Mouse (Mus musculus) left cerebral cortex, postnatal 10 days (tissue): ENCODE measurements around the gene Ubap2l. TPM values are rescaled to one million over a fixed set of nuclear protein-coding genes. Genes with fewer than 3 reads are reported as not detected.

Experiments
- DNase-seq, 2 experiments: peaks; one replicate each; pipeline ENCODE4 v3.0.0; 2021 to 2022; ENCODE audit warnings: low spot score in 2 of 2, mixed read lengths in 1 of 2; ENCODE audit errors: extremely low spot score in 1 of 2
- intact Hi-C: fragments of 180-260 bp; cut with DNase I; formaldehyde crosslinking; loops from one replicate; pipeline ENCODE4 v1.15.1; 2025
- microRNA-seq: library from miRNA; unstranded; fragments of <30 nt; microRNA quantifications from one replicate; pipeline ENCODE4 v1.2.0, GENCODE M21; 2022
- total RNA-seq, 2 experiments: library from RNA; stranded (reverse); gene quantifications; 2 replicates each; pipeline ENCODE4 v1.2.3; 2021

Gene Ubap2l
- total RNA-seq, 2 experiments from 2014 or later = 189 to 202 TPM

- no peak for DNase-seq
- intact Hi-C loops = no loop called here
These were observed 96.1 kb downstream of the Ubap2l start for GRCm38 (mm10) chr3:89956177-89956971.

GRCm38 (mm10) chr3:89953420-89953819, 99.0 kb downstream of the Ubap2l start:
- intact Hi-C loops = no loop called here
- DNase-seq = peak; percentile 75 to 82

Small RNA genes lying within 50 kb of the gene (microRNA-seq; reads per million reads assigned to microRNA genes)
- gene Mir190b (3.4 reads per million, percentile 7 among the genes with 10 or more reads in this experiment), gene Mir7669 (0.86 reads per million)

Other genes with a start within 250 kb of the Ubap2l start
- 1 to 10 TPM; 3.1 to 3.3 TPM for gene She, start 221.3 kb downstream of the Ubap2l start, total RNA-seq
- gene Il6ra, start 139.4 kb downstream of the Ubap2l start, total RNA-seq = 1 to 10 TPM; 4.1 to 4.4 TPM
- gene Atp8b2, start 89.1 kb downstream of the Ubap2l start, total RNA-seq = 10 to 100 TPM; 77.0 to 88.7 TPM
- 10 to 100 TPM; 53.4 to 60.2 TPM for gene Hax1, start 53.8 kb downstream of the Ubap2l start, total RNA-seq
- gene 4933434E20Rik, start 992 bp downstream of the Ubap2l start, total RNA-seq = 10 to 100 TPM; 76.1 to 76.6 TPM
- gene Tpm3, start 20.0 kb upstream of the Ubap2l start, total RNA-seq = 100 to 1,000 TPM; 259 to 260 TPM
- gene Nup210l, start 51.5 kb upstream of the Ubap2l start, total RNA-seq = under 1 TPM; 0.56 to 0.59 TPM
- gene Rps27, start 161.0 kb upstream of the Ubap2l start, total RNA-seq = 100 to 1,000 TPM; 817 to 845 TPM
- gene Rab13, start 161.1 kb upstream of the Ubap2l start, total RNA-seq = 1 to 10 TPM; 6.5 to 7.0 TPM
- gene Jtb, start 179.0 kb upstream of the Ubap2l start, total RNA-seq = 10 to 100 TPM; 43.7 to 44.4 TPM
- under 1 TPM in 1 of 2 experiments, not detected in 1; 0.24 TPM for gene Creb3l4, start 190.9 kb upstream of the Ubap2l start, total RNA-seq
- gene Slc39a1, start 195.5 kb upstream of the Ubap2l start, total RNA-seq = 10 to 100 TPM; 47.7 to 49.0 TPM
- gene Crtc2, start 201.5 kb upstream of the Ubap2l start, total RNA-seq = 10 to 100 TPM; 26.4 to 31.2 TPM
- 10 to 100 TPM; 25.2 to 27.1 TPM for gene Dennd4b, start 212.6 kb upstream of the Ubap2l start, total RNA-seq
- gene Gatad2b, start 240.6 kb upstream of the Ubap2l start, total RNA-seq = 10 to 100 TPM; 90.0 to 90.5 TPM